Mouse (Mus musculus) hindbrain, embryonic 15.5 days (tissue): ENCODE measurements at regions not wholly inside any gene's neighbourhood (a gene's known extent, or its start where the extent isn't known, plus 50 kb on each side); places are given as distances from the start of the nearest gene placed in this dataset.

Source experiments
- ATAC-seq: fragments of 200-750 bp; cut with Nextera tagmentation; 2 replicates; pipeline ENCODE4 v1.8.0; 2017; ENCODE audit warnings: low read depth, moderate number of reproducible peaks, moderate TSS enrichment; ENCODE audit not compliant: low FRiP score
- H3K27ac ChIP-seq: fragments of 300-500 bp; sonication (generic); replicated peaks from 2 replicates; pipeline ENCODE4 v1.5.1; 2015; ENCODE audit warnings: mild to moderate bottlenecking, inconsistent platforms
- H3K27me3 ChIP-seq: fragments of 300-500 bp; sonication (generic); 2 replicates; pipeline ENCODE4 v1.6.1; 2015; ENCODE audit warnings: control low read depth, inconsistent platforms
- H3K36me3 ChIP-seq: fragments of 300-500 bp; sonication (generic); 2 replicates; pipeline ENCODE4 v1.6.1; 2015; ENCODE audit warnings: control low read depth, inconsistent platforms
- H3K4me1 ChIP-seq: fragments of 300-500 bp; sonication (generic); replicated peaks from 2 replicates; pipeline ENCODE4 v1.6.1; 2015; ENCODE audit warnings: control low read depth, inconsistent platforms
- H3K4me2 ChIP-seq: fragments of 300-500 bp; sonication (generic); 2 replicates; pipeline ENCODE4 v1.6.1; 2015; ENCODE audit warnings: moderate library complexity, mild to moderate bottlenecking, inconsistent platforms
- H3K4me3 ChIP-seq: fragments of 300-500 bp; sonication (generic); 2 replicates; pipeline ENCODE4 v1.5.1; 2015; ENCODE audit warnings: mild to moderate bottlenecking, inconsistent platforms
- H3K9ac ChIP-seq: fragments of 300-500 bp; sonication (generic); 2 replicates; pipeline ENCODE4 v1.6.1; 2015; ENCODE audit warnings: inconsistent platforms
- H3K9me3 ChIP-seq: fragments of 300-500 bp; sonication (generic); 2 replicates; pipeline ENCODE4 v1.6.1; 2016; ENCODE audit warnings: control low read depth, inconsistent platforms
- WGBS: fragments of 180-500 bp; shearing (Covaris S2); methylation state at CpG from one replicate; pipeline ENCODE4 v1.1.7; 2015; 5-methylcytosine and 5-hydroxymethylcytosine counted together

GRCm38 (mm10) chr3:131998838-131999613 lies 86.1 kb upstream of the Dkk2 start:
- no peaks in the 10 kb centered on the region for H3K9me3 ChIP-seq
- H3K27me3 ChIP-seq: no peaks in the 10 kb centered on the region
- no peak for ATAC-seq
- 35% methylated on average over 6 of the region's 6 CpGs for WGBS
- no peaks in the 10 kb centered on the region for H3K36me3 ChIP-seq
- no peak overlapping the region for H3K4me3 ChIP-seq
- no peak overlapping the region for H3K4me2 ChIP-seq
- H3K27ac ChIP-seq: no peak overlapping the region
- peaks cover 4% of the 10 kb centered on the region; the same call in 1 of the 2 replicates for H3K4me1 ChIP-seq
- H3K9ac ChIP-seq: no peak overlapping the region

- no peak overlapping the region for H3K9ac ChIP-seq
- no peaks in the 10 kb centered on the region for H3K36me3 ChIP-seq
- no peaks in the 10 kb centered on the region for H3K4me1 ChIP-seq
- no peaks in the 10 kb centered on the region for H3K9me3 ChIP-seq
- 32% methylated on average over 7 of the region's 7 CpGs for WGBS
- H3K4me2 ChIP-seq: no peak overlapping the region
- no peak overlapping the region for H3K27ac ChIP-seq
- no peak for ATAC-seq
- H3K4me3 ChIP-seq: no peak overlapping the region
- no peaks in the 10 kb centered on the region for H3K27me3 ChIP-seq
These were observed 78.9 kb upstream of the Dkk2 start for GRCm38 (mm10) chr3:132006191-132006590.

GRCm38 (mm10) chr3:132006912-132007311 lies 78.2 kb upstream of the Dkk2 start:
- H3K27ac ChIP-seq: no peak overlapping the region
- no peak overlapping the region for H3K4me3 ChIP-seq
- H3K36me3 ChIP-seq: no peaks in the 10 kb centered on the region
- no peaks in the 10 kb centered on the region for H3K9me3 ChIP-seq
- H3K27me3 ChIP-seq: no peaks in the 10 kb centered on the region
- ATAC-seq: no peak
- H3K4me2 ChIP-seq: no peak overlapping the region
- 55% methylated on average over 11 of the region's 11 CpGs for WGBS
- no peak overlapping the region for H3K9ac ChIP-seq
- no peaks in the 10 kb centered on the region for H3K4me1 ChIP-seq

GRCm38 (mm10) chr3:132007356-132007755 lies 77.7 kb upstream of the Dkk2 start:
- H3K4me1 ChIP-seq: no peaks in the 10 kb centered on the region
- 75% methylated on average over 4 of the region's 4 CpGs for WGBS
- H3K27me3 ChIP-seq: no peaks in the 10 kb centered on the region
- no peaks in the 10 kb centered on the region for H3K9me3 ChIP-seq
- H3K27ac ChIP-seq: no peak overlapping the region
- H3K4me2 ChIP-seq: no peak overlapping the region
- ATAC-seq: no peak
- H3K4me3 ChIP-seq: no peak overlapping the region
- H3K36me3 ChIP-seq: no peaks in the 10 kb centered on the region
- no peak overlapping the region for H3K9ac ChIP-seq

- Histone ChIP-seq H3K9ac (no peak overlapping the region), H3K4me1 (peaks cover 7% of the 10 kb centered on the region), H3K4me3 (no peak overlapping the region), H3K9me3 (no peaks in the 10 kb centered on the region), H3K27ac (no peak overlapping the region), H3K36me3 (no peaks in the 10 kb centered on the region), H3K4me2 (no peak overlapping the region), H3K27me3 (no peaks in the 10 kb centered on the region)
- 35% methylated on average over 6 of the region's 6 CpGs for WGBS
- no peak for ATAC-seq
These were observed 69.9 kb upstream of the Dkk2 start for GRCm38 (mm10) chr3:132015205-132015604.

- WGBS: 16% methylated on average over 15 of the region's 15 CpGs
- no peak overlapping the region for H3K9ac ChIP-seq
- no peak overlapping the region for H3K4me3 ChIP-seq
- no peaks in the 10 kb centered on the region for H3K36me3 ChIP-seq
- H3K27ac ChIP-seq: no peak overlapping the region
- H3K9me3 ChIP-seq: no peaks in the 10 kb centered on the region
- peaks cover 7% of the 10 kb centered on the region for H3K4me1 ChIP-seq
- no peaks in the 10 kb centered on the region for H3K27me3 ChIP-seq
- peak overlapping the region; percentile 31 for H3K4me2 ChIP-seq
- peak; percentile 75; the same call in 1 of the 2 replicates for ATAC-seq
These were observed 67.4 kb upstream of the Dkk2 start for GRCm38 (mm10) chr3:132017485-132018261.

- H3K27me3 ChIP-seq: no peaks in the 10 kb centered on the region
- ATAC-seq: no peak
- no peak overlapping the region for H3K27ac ChIP-seq
- no peak overlapping the region for H3K4me3 ChIP-seq
- whole genome bisulfite sequencing: 26% methylated on average over 2 of the region's 2 CpGs
- H3K4me2 ChIP-seq: no peak overlapping the region
- no peaks in the 10 kb centered on the region for H3K9me3 ChIP-seq
- peaks cover 7% of the 10 kb centered on the region for H3K4me1 ChIP-seq
- H3K36me3 ChIP-seq: no peaks in the 10 kb centered on the region
- no peak overlapping the region for H3K9ac ChIP-seq
These were observed 66.6 kb upstream of the Dkk2 start for GRCm38 (mm10) chr3:132018505-132018904.

GRCm38 (mm10) chr3:132022032-132022431 lies 63.1 kb upstream of the Dkk2 start:
- 68% methylated on average over 4 of the region's 4 CpGs for WGBS
- no peaks in the 10 kb centered on the region for H3K27me3 ChIP-seq
- no peaks in the 10 kb centered on the region for H3K36me3 ChIP-seq
- H3K9ac ChIP-seq: no peak overlapping the region
- ATAC-seq: no peak
- H3K4me1 ChIP-seq: peaks cover 7% of the 10 kb centered on the region
- H3K9me3 ChIP-seq: no peaks in the 10 kb centered on the region
- H3K4me3 ChIP-seq: no peak overlapping the region
- no peak overlapping the region for H3K4me2 ChIP-seq
- H3K27ac ChIP-seq: no peak overlapping the region

GRCm38 (mm10) chr3:132023342-132023741 lies 61.8 kb upstream of the Dkk2 start:
- no peak overlapping the region for H3K9ac ChIP-seq
- no peaks in the 10 kb centered on the region for H3K36me3 ChIP-seq
- H3K4me3 ChIP-seq: no peak overlapping the region
- no peak overlapping the region for H3K4me2 ChIP-seq
- no peaks in the 10 kb centered on the region for H3K9me3 ChIP-seq
- no peak for ATAC-seq
- WGBS: 75% methylated on average over 6 of the region's 6 CpGs
- no peaks in the 10 kb centered on the region for H3K27me3 ChIP-seq
- no peak overlapping the region for H3K27ac ChIP-seq
- H3K4me1 ChIP-seq: no peaks in the 10 kb centered on the region

GRCm38 (mm10) chr3:132029112-132029511 lies 56.0 kb upstream of the Dkk2 start:
- Histone ChIP-seq H3K27ac (no peak overlapping the region), H3K4me2 (no peak overlapping the region), H3K36me3 (no peaks in the 10 kb centered on the region), H3K27me3 (no peaks in the 10 kb centered on the region), H3K9ac (no peak overlapping the region), H3K4me3 (no peak overlapping the region), H3K4me1 (no peaks in the 10 kb centered on the region; the same call in 1 of the 2 replicates), H3K9me3 (no peaks in the 10 kb centered on the region)
- no peak for ATAC-seq
- WGBS: 95% methylated on average over 3 of the region's 3 CpGs

- WGBS: 33% methylated on average over 5 of the region's 5 CpGs
- no peak overlapping the region for H3K4me3 ChIP-seq
- no peaks in the 10 kb centered on the region for H3K9me3 ChIP-seq
- H3K4me1 ChIP-seq: no peaks in the 10 kb centered on the region; the same call in 1 of the 2 replicates
- 0 out of 2 replicates have a peak overlapping the region, but pooled peaks have one; percentile 4 for H3K27ac ChIP-seq
- H3K4me2 ChIP-seq: no peak overlapping the region
- 0 out of 2 replicates have a peak overlapping the region, but pooled peaks have one; percentile 13 for H3K9ac ChIP-seq
- no peaks in the 10 kb centered on the region for H3K36me3 ChIP-seq
- ATAC-seq: peak; percentile 68; the same call in 1 of the 2 replicates
- no peaks in the 10 kb centered on the region for H3K27me3 ChIP-seq
These were observed 51.9 kb upstream of the Dkk2 start for GRCm38 (mm10) chr3:132033078-132033713.

- Histone ChIP-seq H3K9ac (no peak overlapping the region), H3K9me3 (no peaks in the 10 kb centered on the region), H3K4me1 (no peaks in the 10 kb centered on the region; the same call in 1 of the 2 replicates), H3K4me2 (no peak overlapping the region), H3K27ac (no peak overlapping the region), H3K27me3 (no peaks in the 10 kb centered on the region), H3K4me3 (no peak overlapping the region), H3K36me3 (no peaks in the 10 kb centered on the region)
- 88% methylated on average over 2 of the region's 2 CpGs for WGBS
- no peak for ATAC-seq
These were observed 49.9 kb upstream of the Dkk2 start for GRCm38 (mm10) chr3:132035176-132035575.
